Mouse (Mus musculus) myocyte (in vitro differentiated cells): Measurements from ENCODE around the gene Hoxd11.

Experiments used
- CEBPB ChIP-seq: IDR thresholded peaks from 2 replicates; pipeline ENCODE4 v1.6.1; 2011; ENCODE audit warnings: mild to moderate bottlenecking, moderate library complexity; ENCODE audit not compliant: poor library complexity, insufficient read depth, severe bottlenecking
- E2F4 ChIP-seq: IDR thresholded peaks from one replicate; pipeline ENCODE4 v1.6.1; 2011; ENCODE audit warnings: mild to moderate bottlenecking, control low read depth, moderate library complexity; ENCODE audit not compliant: insufficient read depth
- MAX ChIP-seq: IDR thresholded peaks from one replicate; pipeline ENCODE4 v1.6.1; 2011; ENCODE audit warnings: low read depth, mild to moderate bottlenecking, control low read depth
- MYOD1 ChIP-seq, 3 experiments: IDR thresholded peaks; one replicate each; pipeline ENCODE4 v1.6.1; 2011; ENCODE audit warnings: control low read depth in 2 of 3, low read depth in 2 of 3, mild to moderate bottlenecking in 2 of 3, moderate library complexity in 1 of 3; ENCODE audit not compliant: insufficient read length in 2 of 3, control insufficient read depth in 1 of 3
- MYOG ChIP-seq, 3 experiments: IDR thresholded peaks; one replicate each; pipeline ENCODE4 v1.6.1; 2011; ENCODE audit warnings: control low read depth in 2 of 3, low read depth in 2 of 3, mild to moderate bottlenecking in 2 of 3; ENCODE audit not compliant: insufficient read length in 2 of 3, control insufficient read depth in 1 of 3, insufficient read depth in 1 of 3
- POLR2A ChIP-seq: IDR thresholded peaks from one replicate; pipeline ENCODE4 v1.6.1; 2011; ENCODE audit warnings: low read depth, mild to moderate bottlenecking, control low read depth, moderate library complexity; ENCODE audit not compliant: insufficient read length
- POLR2AphosphoS2 ChIP-seq: IDR thresholded peaks from one replicate; pipeline ENCODE4 v1.6.1; 2011; ENCODE audit warnings: low read depth, control low read depth; ENCODE audit not compliant: insufficient read length
- REST ChIP-seq: IDR thresholded peaks from one replicate; pipeline ENCODE4 v1.6.1; 2011; ENCODE audit warnings: mild to moderate bottlenecking, control low read depth, moderate library complexity; ENCODE audit not compliant: insufficient read depth, insufficient read length
- TCF3 ChIP-seq: IDR thresholded peaks from one replicate; pipeline ENCODE4 v1.6.1; 2011; ENCODE audit warnings: low read depth, control low read depth; ENCODE audit not compliant: insufficient read length

DNA sequence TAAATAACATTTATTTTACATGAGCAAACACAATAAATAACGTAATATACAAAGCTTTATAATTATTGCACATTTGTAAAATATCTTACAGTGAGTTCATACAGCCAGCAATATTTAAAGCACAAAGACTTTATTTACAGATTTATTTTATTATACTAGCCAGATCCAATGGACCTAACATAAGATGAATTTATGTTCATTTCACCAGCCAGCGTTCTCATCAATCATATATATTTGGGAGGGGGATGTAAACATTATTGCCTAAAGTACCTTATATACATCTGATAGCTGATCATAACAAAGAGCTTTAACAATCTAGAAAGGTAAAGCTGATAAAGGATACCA lies 26.4 kb upstream of the Hoxd11 start:
- no peak for TF ChIP-seq E2F4
- no peak for TF ChIP-seq POLR2A
- no peak for TF ChIP-seq MAX
- no peak for TF ChIP-seq MYOG (IDR thresholded peaks at IDR 0.05; ENCODE audit: control insufficient read depth in 1 of 3, insufficient read depth in 1 of 3, insufficient read length in 2 of 3, low read depth in 2 of 3)
- TF ChIP-seq MYOD1 (IDR thresholded peaks at IDR 0.05; ENCODE audit: control insufficient read depth in 1 of 3, insufficient read length in 2 of 3, low read depth in 2 of 3), result no peak
- TF ChIP-seq CEBPB, result no peak
- no peak for TF ChIP-seq POLR2AphosphoS2
- no peak for TF ChIP-seq REST
- TF ChIP-seq TCF3, result no peak
